Mouse (Mus musculus) CH12.LX (cell line): ENCODE results near the gene Hoxb7. TPM values are rescaled to one million over a fixed set of nuclear protein-coding genes. Genes with fewer than 3 reads are reported as not detected.

ENCODE experiments used
- DNase-seq: peaks from one replicate; pipeline ENCODE4 v3.0.0-alpha.2; 2013; ENCODE audit errors: extremely low read depth
- H3K27ac ChIP-seq: 2 replicates; pipeline ENCODE4 v1.5.1; 2012; ENCODE audit warnings: low read depth, mild to moderate bottlenecking, control low read depth, moderate library complexity; ENCODE audit not compliant: insufficient read depth
- H3K27me3 ChIP-seq: replicated peaks from 2 replicates; pipeline ENCODE3; 2012; ENCODE audit warnings: inconsistent platforms
- H3K36me3 ChIP-seq, 2 experiments: replicated peaks in 1 of 2; 2 replicates each; pipeline versions ENCODE3 to v1.6.1; 2012; ENCODE audit warnings: inconsistent platforms in 1 of 2, low read length in 1 of 2, mild to moderate bottlenecking in 1 of 2, mixed read lengths in 1 of 2, moderate library complexity in 1 of 2; ENCODE audit not compliant: control insufficient read depth in 1 of 2, insufficient read depth in 1 of 2
- H3K4me1 ChIP-seq, 2 experiments: 2 replicates each; pipeline ENCODE4 v1.6.1; 2012; ENCODE audit warnings: inconsistent platforms in 1 of 2, moderate library complexity in 1 of 2; ENCODE audit not compliant: insufficient read depth in 2 of 2, control insufficient read depth in 1 of 2
- H3K4me2 ChIP-seq: 2 replicates; pipeline ENCODE4 v1.6.1; 2012; ENCODE audit warnings: low read depth, mild to moderate bottlenecking, control low read depth; ENCODE audit not compliant: poor library complexity, insufficient read depth, severe bottlenecking
- H3K4me3 ChIP-seq, 3 experiments: fragments of 150-350 bp in 1 of 3; sonication (generic) in 1 of 3; replicated peaks in 1 of 3; 2 replicates each; pipeline versions ENCODE3 to v1.5.1; 2011 to 2012; ENCODE audit warnings: low read depth in 2 of 3, low read length in 2 of 3, mild to moderate bottlenecking in 2 of 3, moderate library complexity in 2 of 3, control low read depth in 1 of 3, improper control_type of control experiment in 1 of 3, inconsistent platforms in 1 of 3, mixed read lengths in 1 of 3; ENCODE audit not compliant: poor library complexity in 1 of 3
- H3K79me2 ChIP-seq: replicated peaks from 2 replicates; pipeline ENCODE4 v1.6.1; 2012; ENCODE audit warnings: mild to moderate bottlenecking, moderate library complexity; ENCODE audit not compliant: control insufficient read depth, poor library complexity, insufficient read depth, severe bottlenecking; ENCODE audit errors: extremely low read depth
- H3K9ac ChIP-seq: 2 replicates; pipeline ENCODE4 v1.6.1; 2012; ENCODE audit warnings: low read depth, mild to moderate bottlenecking, control low read depth, moderate library complexity; ENCODE audit not compliant: insufficient read depth
- H3K9me3 ChIP-seq: replicated peaks from 2 replicates; pipeline ENCODE3; 2012; ENCODE audit warnings: low read length, inconsistent platforms, mixed read lengths
- BHLHE40 ChIP-seq: IDR thresholded peaks from 2 replicates; pipeline ENCODE4 v1.6.1; 2011; ENCODE audit warnings: mild to moderate bottlenecking, low read depth, low read length, improper control_type of control experiment
- CHD2 ChIP-seq: IDR thresholded peaks from 2 replicates; pipeline ENCODE4 v1.6.1; 2011; ENCODE audit warnings: low read length, improper control_type of control experiment
- E2F4 ChIP-seq: IDR thresholded peaks from 2 replicates; pipeline ENCODE4 v1.6.1; 2011; ENCODE audit warnings: low read depth, low read length, improper control_type of control experiment; ENCODE audit not compliant: insufficient replicate concordance
- EP300 ChIP-seq: IDR thresholded peaks from 2 replicates; pipeline ENCODE4 v1.6.1; 2011; ENCODE audit warnings: low read length, improper control_type of control experiment
- JUN ChIP-seq: IDR thresholded peaks from 2 replicates; pipeline ENCODE4 v1.6.1; 2011; ENCODE audit warnings: low read depth, mild to moderate bottlenecking, low read length, improper control_type of control experiment, moderate library complexity; ENCODE audit not compliant: insufficient read depth
- JUND ChIP-seq: conservative IDR thresholded peaks from 2 replicates; pipeline ENCODE4 v1.6.1; 2011; ENCODE audit warnings: low read depth, low read length, improper control_type of control experiment
- KAT2A ChIP-seq: IDR thresholded peaks from 2 replicates; pipeline ENCODE4 v1.6.1; 2012; ENCODE audit warnings: low read length, improper control_type of control experiment, inconsistent platforms; ENCODE audit not compliant: insufficient replicate concordance
- MAX ChIP-seq: IDR thresholded peaks from 2 replicates; pipeline ENCODE4 v1.6.1; 2011; ENCODE audit warnings: low read length, improper control_type of control experiment
- MAZ ChIP-seq: IDR thresholded peaks from 2 replicates; pipeline ENCODE4 v1.6.1; 2012; ENCODE audit warnings: low read depth, mild to moderate bottlenecking, inconsistent platforms, low read length, improper control_type of control experiment, moderate library complexity
- MXI1 ChIP-seq: IDR thresholded peaks from 2 replicates; pipeline ENCODE4 v1.6.1; 2011; ENCODE audit warnings: mild to moderate bottlenecking, low read depth, low read length, improper control_type of control experiment
- MYC ChIP-seq: IDR thresholded peaks from 2 replicates; pipeline ENCODE4 v1.6.1; 2011; ENCODE audit warnings: low read depth, mild to moderate bottlenecking, improper control_type of control experiment, low read length
- NELFE ChIP-seq: IDR thresholded peaks from 2 replicates; pipeline ENCODE4 v1.6.1; 2011; ENCODE audit warnings: low read depth, low read length, improper control_type of control experiment
- NRF1 ChIP-seq: IDR thresholded peaks from 2 replicates; pipeline ENCODE4 v1.6.1; 2014; ENCODE audit warnings: low read depth, mild to moderate bottlenecking, inconsistent platforms, low read length, improper control_type of control experiment, moderate library complexity
- POLR2AphosphoS2 ChIP-seq: IDR thresholded peaks from 2 replicates; pipeline ENCODE4 v1.6.1; 2011; ENCODE audit warnings: low read depth, low read length, improper control_type of control experiment
- RAD21 ChIP-seq: IDR thresholded peaks from 2 replicates; pipeline ENCODE4 v1.6.1; 2011; ENCODE audit warnings: low read depth, mild to moderate bottlenecking, low read length, improper control_type of control experiment, moderate library complexity
- RCOR1 ChIP-seq: conservative IDR thresholded peaks from 2 replicates; pipeline ENCODE4 v1.6.1; 2012; ENCODE audit warnings: low read depth, mild to moderate bottlenecking, inconsistent platforms, low read length, improper control_type of control experiment
- SIN3A ChIP-seq: IDR thresholded peaks from 2 replicates; pipeline ENCODE4 v1.6.1; 2012; ENCODE audit warnings: low read length, improper control_type of control experiment, inconsistent platforms
- TCF12 ChIP-seq: IDR thresholded peaks from 2 replicates; pipeline ENCODE4 v1.6.1; 2014; ENCODE audit warnings: low read depth, mild to moderate bottlenecking, inconsistent platforms, low read length, improper control_type of control experiment
- ZKSCAN1 ChIP-seq: IDR thresholded peaks from 2 replicates; pipeline ENCODE4 v1.6.1; 2012; ENCODE audit warnings: low read depth, inconsistent platforms, low read length, improper control_type of control experiment, borderline replicate concordance
- dilution Hi-C: fragments of 300-500 bp; cut with MboI; formaldehyde crosslinking; loops from 2 replicates; pipeline ENCODE4 v1.14.3; 2020; ENCODE audit warnings: low sequenced_read_pairs; ENCODE audit not compliant: extremely low pct_unique_long_range_greater_than_20kb, extremely low pct_ligation_motif_present
- in situ Hi-C: fragments of 300-500 bp; cut with MboI; formaldehyde crosslinking; loops from 3 replicates; pipeline ENCODE4 v1.14.3; 2019; ENCODE audit warnings: low sequenced_read_pairs, low pct_ligation_motif_present, low pct_unique_long_range_greater_than_20kb, mixed read lengths
- polyA plus RNA-seq: library from polyadenylated mRNA; unstranded; fragments of >175 nt; gene quantifications from 2 replicates; pipeline ENCODE4 v1.2.1, GENCODE M21; 2012; ENCODE audit warnings: low read depth; ENCODE audit not compliant: insufficient read length
- total RNA-seq, 2 experiments: library from RNA; depleted of rRNA; stranded (reverse); fragments of 300-350 nt in 1 of 2; fragments of >200 nt in 1 of 2; gene quantifications; 2 replicates each; pipeline ENCODE4 v1.2.3; 2012 to 2014

Gene Hoxb7
- total and polyA plus RNA-seq, 3 experiments: not detected

DNA sequence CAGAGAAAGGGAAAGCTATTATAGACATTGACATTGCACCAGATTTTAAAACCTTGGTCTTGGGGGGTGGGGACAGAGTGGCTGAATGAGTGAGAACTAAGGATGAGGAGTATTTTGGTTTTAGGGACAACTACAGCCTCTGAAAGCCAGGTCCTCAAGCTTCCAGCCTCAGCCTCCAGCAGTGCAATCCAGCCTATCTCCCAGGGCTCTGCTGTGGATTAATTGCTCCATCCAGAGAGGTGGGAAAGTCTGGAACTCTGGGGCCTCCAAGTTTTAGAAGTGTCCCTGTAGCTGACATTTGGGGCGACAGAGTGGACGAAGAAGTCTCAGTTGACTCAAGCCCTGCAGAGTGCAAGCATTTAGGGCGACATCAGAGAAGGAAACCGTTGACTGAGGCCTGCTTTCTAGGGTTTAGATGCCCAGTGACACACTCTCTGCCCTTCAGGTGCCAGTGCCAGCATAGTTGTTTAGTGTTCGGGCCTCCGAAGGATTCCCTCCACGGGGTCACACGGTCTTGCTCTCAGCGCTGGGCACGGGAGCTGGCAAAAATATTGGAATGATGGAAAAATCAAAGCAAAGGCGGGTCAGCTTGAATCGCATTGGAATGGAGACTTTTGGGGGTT, 27.5 kb downstream of the Hoxb7 start:
- no peak overlapping the region for H3K4me2 ChIP-seq
- H3K36me3 ChIP-seq: no peaks in the 10 kb centered on the region
- no peak overlapping the region for H3K9ac ChIP-seq
- H3K4me1 ChIP-seq: peaks cover 4 to 30% of the 10 kb centered on the region in 2 experiments; a peak in 2 of 4 replicates
- H3K4me3 ChIP-seq: no peak overlapping the region
- H3K27ac ChIP-seq: no peak overlapping the region
- H3K79me2 ChIP-seq: no peaks in the 10 kb centered on the region
- dilution Hi-C loops: no loop called here
- peaks cover 58% of the 10 kb centered on the region for H3K27me3 ChIP-seq
- H3K9me3 ChIP-seq: no peaks in the 10 kb centered on the region
- DNase-seq: no peak
- in situ Hi-C loops: loop anchor here (25.0 kb wide), 1 partner anchor 223 kb away; no protein-coding TSS in a partner anchor
- TF ChIP-seq MXI1 (no peak), MYC (no peak), ZKSCAN1 (no peak), EP300 (no peak), KAT2A (no peak), MAX (no peak), NELFE (no peak), RCOR1 (no peak), TCF12 (no peak), BHLHE40 (no peak), POLR2AphosphoS2 (no peak), MAZ (no peak), CHD2 (no peak), NRF1 (no peak)

GRCm38 (mm10) chr11:96314671-96315343, 28.4 kb downstream of the Hoxb7 start:
- Histone ChIP-seq H3K9me3 (no peaks in the 10 kb centered on the region), H3K4me1 (peaks cover 4 to 26% of the 10 kb centered on the region in 2 experiments; a peak in 2 of 4 replicates), H3K9ac (no peak overlapping the region), H3K79me2 (no peaks in the 10 kb centered on the region), H3K27me3 (peaks cover 49% of the 10 kb centered on the region), H3K4me2 (no peak overlapping the region), H3K36me3 (no peaks in the 10 kb centered on the region), H3K4me3 (no peak overlapping the region), H3K27ac (no peak overlapping the region)
- in situ Hi-C loops (loop anchor here (25.0 kb wide), 1 partner anchor 222 kb away; no protein-coding TSS in a partner anchor), dilution Hi-C loops (no loop called here)
- no peak for DNase-seq
- no peak for TF ChIP-seq SIN3A
- TF ChIP-seq MYC: no peak
- TF ChIP-seq JUN: no peak
- TF ChIP-seq E2F4: no peak
- TF ChIP-seq JUND: no peak
- no peak for TF ChIP-seq RAD21
